Mouse (Mus musculus) limb, embryonic 14.5 days (tissue): ENCODE measurements around the gene Mfsd12. TPM values are rescaled to one million over a fixed set of nuclear protein-coding genes. Genes with fewer than 3 reads are reported as not detected.

Source experiments
- ATAC-seq: fragments of 200-750 bp; cut with Nextera tagmentation; 2 replicates; pipeline ENCODE4 v1.8.0; 2017; ENCODE audit warnings: low read depth, moderate number of reproducible peaks, moderate TSS enrichment; ENCODE audit not compliant: low FRiP score
- DNase-seq: peaks from one replicate; pipeline ENCODE4 v3.0.0-alpha.2; 2015; ENCODE audit warnings: low spot score
- H3K27ac ChIP-seq: fragments of 300-500 bp; sonication (generic); replicated peaks from 2 replicates; pipeline ENCODE4 v1.5.1; 2014; ENCODE audit warnings: low read depth, mild to moderate bottlenecking, low read length, moderate library complexity, mixed read lengths
- H3K27me3 ChIP-seq: fragments of 300-500 bp; sonication (generic); 2 replicates; pipeline ENCODE4 v1.6.1; 2014; ENCODE audit warnings: low read length, mixed read lengths; ENCODE audit not compliant: control insufficient read depth, insufficient read depth
- H3K36me3 ChIP-seq: fragments of 300-500 bp; sonication (generic); 2 replicates; pipeline ENCODE4 v1.6.1; 2014; ENCODE audit warnings: mild to moderate bottlenecking, low read length, moderate library complexity, mixed read lengths; ENCODE audit not compliant: control insufficient read depth, insufficient read depth
- H3K4me1 ChIP-seq: fragments of 300-500 bp; sonication (generic); 2 replicates; pipeline ENCODE4 v1.6.1; 2014; ENCODE audit warnings: antibody characterized with exemption, low read length, mixed read lengths; ENCODE audit not compliant: control insufficient read depth, insufficient read depth
- H3K4me2 ChIP-seq: fragments of 300-500 bp; sonication (generic); replicated peaks from 2 replicates; pipeline ENCODE4 v1.6.1; 2014; ENCODE audit warnings: low read depth, mild to moderate bottlenecking, low read length, moderate library complexity; ENCODE audit not compliant: severe bottlenecking
- H3K4me3 ChIP-seq: fragments of 300-500 bp; sonication (generic); replicated peaks from 2 replicates; pipeline ENCODE4 v1.5.1; 2014; ENCODE audit warnings: low read length
- H3K9ac ChIP-seq: fragments of 300-500 bp; sonication (generic); 2 replicates; pipeline ENCODE4 v1.6.1; 2014; ENCODE audit warnings: mild to moderate bottlenecking, low read depth, low read length, moderate library complexity; ENCODE audit not compliant: severe bottlenecking
- H3K9me3 ChIP-seq: fragments of 300-500 bp; sonication (generic); 2 replicates; pipeline ENCODE4 v1.6.1; 2016; ENCODE audit warnings: low read length; ENCODE audit not compliant: control insufficient read depth
- POLR2A ChIP-seq: fragments of 200-500 bp; IDR thresholded peaks from 2 replicates; pipeline ENCODE4 v1.8.0; 2012; ENCODE audit warnings: inconsistent platforms, mild to moderate bottlenecking, moderate library complexity, borderline replicate concordance; ENCODE audit not compliant: insufficient read depth, insufficient read length; ENCODE audit errors: extremely low read depth
- WGBS: fragments of 180-500 bp; shearing (Covaris S2); extraction: QIAGEN DNeasy Blood & Tissue Kit; methylation state at CpG from one replicate; pipeline ENCODE4 v1.1.7; 2014; 5-methylcytosine and 5-hydroxymethylcytosine counted together
- polyA plus RNA-seq, 2 experiments: library from polyadenylated mRNA; depleted of rRNA in 1 of 2; stranded (reverse) in 1 of 2; unstranded in 1 of 2; fragments of >200 nt; fragmentation: Nextera tagmentation in 1 of 2; extraction: Ambion mirVana in 1 of 2; gene quantifications; 2 replicates each; pipeline versions ENCODE4 v1.2.1 to v1.2.3; 2012 to 2014

Gene Mfsd12
- polyA plus RNA-seq, 2 experiments, result 6.8 to 12.0 TPM

- Histone ChIP-seq H3K9me3 (no peaks in the 10 kb centered on the region), H3K4me1 (peaks cover 23% of the 10 kb centered on the region), H3K27me3 (no peaks in the 10 kb centered on the region), H3K4me2 (peak overlapping the region; percentile 21), H3K27ac (peak overlapping the region; percentile 85), H3K9ac (peak overlapping the region; percentile 40), H3K4me3 (no peak overlapping the region), H3K36me3 (peaks cover 30% of the 10 kb centered on the region)
- DNase-seq (peak; percentile 82), ATAC-seq (peak; percentile 82)
- 48% methylated on average over 10 of the region's 10 CpGs for WGBS
- no peak for TF ChIP-seq POLR2A
Measured at GRCm38 (mm10) chr10:81329194-81329975, 27.9 kb upstream of the Mfsd12 start.

- Histone ChIP-seq H3K9ac (no peak overlapping the region), H3K27me3 (no peaks in the 10 kb centered on the region), H3K4me2 (0 out of 2 replicates have a peak overlapping the region, but pooled peaks have one; percentile 21), H3K9me3 (no peaks in the 10 kb centered on the region), H3K4me3 (no peak overlapping the region), H3K27ac (peak overlapping the region; percentile 85), H3K36me3 (peaks cover 24% of the 10 kb centered on the region), H3K4me1 (peaks cover 29% of the 10 kb centered on the region)
- ATAC-seq, result peak; percentile 8; the same call in 1 of the 2 replicates
- WGBS, result 47% methylated on average over 4 of the region's 4 CpGs
- DNase-seq, result no peak
- no peak for TF ChIP-seq POLR2A
Measured at GRCm38 (mm10) chr10:81330007-81330406, 27.3 kb upstream of the Mfsd12 start.

DNA sequence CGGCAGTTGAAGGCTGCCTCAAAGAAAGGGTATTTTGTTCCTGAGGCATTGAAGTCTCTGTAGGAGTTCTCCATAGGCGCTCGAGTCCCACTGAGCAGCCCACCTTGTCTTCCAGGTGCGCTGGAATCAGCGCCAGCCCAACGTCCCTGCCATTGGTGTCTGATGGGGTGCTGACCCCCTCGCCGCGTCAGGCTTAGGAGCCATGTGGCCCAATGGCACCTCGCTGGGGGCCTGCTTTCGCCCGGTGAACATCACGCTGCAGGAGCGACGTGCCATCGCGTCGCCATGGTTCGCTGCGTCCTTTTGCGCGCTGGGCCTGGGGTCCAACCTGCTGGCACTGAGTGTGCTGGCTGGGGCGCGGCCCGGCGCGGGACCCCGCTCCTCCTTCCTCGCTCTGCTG is 25.0 kb upstream of the Mfsd12 start:
- H3K4me3 ChIP-seq, result no peak overlapping the region
- no peak for TF ChIP-seq POLR2A
- H3K4me2 ChIP-seq, result peak overlapping the region; percentile 15; the same call in 1 of the 2 replicates
- DNase-seq, result no peak
- no peak for ATAC-seq
- 25% methylated on average over 29 of the region's 29 CpGs for WGBS
- 0 out of 2 replicates have a peak, but pooled peaks cover 2% of the 10 kb centered on the region for H3K27me3 ChIP-seq
- H3K9me3 ChIP-seq, result no peaks in the 10 kb centered on the region
- peaks cover under 1% of the 10 kb centered on the region for H3K36me3 ChIP-seq
- 0 out of 2 replicates have a peak overlapping the region, but pooled peaks have one; percentile 4 for H3K9ac ChIP-seq
- H3K27ac ChIP-seq, result no peak overlapping the region
- H3K4me1 ChIP-seq, result peaks cover 42% of the 10 kb centered on the region

GRCm38 (mm10) chr10:81334324-81334723 is 23.0 kb upstream of the Mfsd12 start:
- Histone ChIP-seq H3K4me1 (peaks cover 33% of the 10 kb centered on the region), H3K27me3 (0 out of 2 replicates have a peak, but pooled peaks cover 11% of the 10 kb centered on the region), H3K9me3 (no peaks in the 10 kb centered on the region), H3K27ac (no peak overlapping the region), H3K9ac (no peak overlapping the region), H3K36me3 (no peaks in the 10 kb centered on the region), H3K4me2 (no peak overlapping the region), H3K4me3 (no peak overlapping the region)
- TF ChIP-seq POLR2A, result no peak
- ATAC-seq (no peak), DNase-seq (no peak)
- WGBS, result 65% methylated on average over 11 of the region's 11 CpGs

DNA sequence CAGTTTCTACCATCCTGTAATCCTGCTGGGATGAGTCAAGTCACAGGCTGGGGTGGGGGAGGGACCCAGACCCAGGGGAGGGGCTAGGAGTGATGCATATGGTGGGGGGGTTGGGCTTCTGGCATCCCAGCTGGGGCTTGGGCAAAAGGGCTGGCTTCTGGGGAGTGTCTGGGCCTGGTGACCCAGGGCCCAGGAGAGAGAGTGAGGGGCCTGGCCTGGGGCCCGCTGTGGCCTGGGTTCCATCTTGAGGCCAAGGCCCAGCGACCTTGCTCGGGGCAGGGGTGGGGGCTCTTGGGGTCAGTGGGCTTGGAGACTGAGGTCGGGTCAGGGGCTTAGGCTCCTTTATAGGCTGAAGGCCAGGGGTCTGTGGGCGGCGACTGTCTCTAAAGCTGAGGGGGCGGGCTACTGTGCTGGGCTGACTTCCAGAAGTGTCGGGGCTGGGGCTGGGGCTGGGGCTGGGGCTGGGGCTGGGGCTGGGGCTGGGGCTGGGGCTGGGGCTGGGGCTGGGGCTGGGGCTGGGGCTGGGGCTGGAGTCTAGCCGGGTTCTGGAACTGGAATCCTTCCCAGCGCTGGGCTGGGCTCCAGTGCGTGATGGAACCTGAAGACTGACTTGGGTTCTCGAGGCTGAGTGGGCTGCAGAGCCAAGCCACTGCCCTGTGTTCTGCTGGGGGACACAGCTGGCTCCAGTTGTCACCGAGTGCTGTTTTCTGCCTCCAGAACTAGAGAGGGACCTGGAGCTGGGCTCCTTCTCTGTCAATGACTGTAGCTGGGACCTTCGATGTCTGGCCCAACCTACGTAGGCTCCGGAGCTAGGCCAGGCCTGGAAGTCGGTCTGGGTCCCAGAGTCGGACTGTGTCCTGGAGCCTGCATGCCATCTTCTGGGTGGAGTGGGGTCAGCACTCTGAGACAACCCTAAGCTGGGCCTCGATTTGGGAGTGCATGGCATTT is 21.6 kb upstream of the Mfsd12 start:
- WGBS, result 30% methylated on average over 14 of the region's 19 CpGs
- ATAC-seq (peak; percentile 51), DNase-seq (peak; percentile 58)
- H3K27ac ChIP-seq, result peak overlapping the region; percentile 86
- H3K36me3 ChIP-seq, result no peaks in the 10 kb centered on the region
- H3K9ac ChIP-seq, result peak overlapping the region; percentile 40
- TF ChIP-seq POLR2A, result no peak
- peak overlapping the region; percentile 22 for H3K4me2 ChIP-seq
- peaks cover 20% of the 10 kb centered on the region for H3K4me1 ChIP-seq
- H3K4me3 ChIP-seq, result no peak overlapping the region
- H3K9me3 ChIP-seq, result no peaks in the 10 kb centered on the region
- H3K27me3 ChIP-seq, result 0 out of 2 replicates have a peak, but pooled peaks cover 11% of the 10 kb centered on the region
